Mouse (Mus musculus) adrenal gland, adult (tissue): ENCODE data around the gene Dip2a.
A peak's percentile ranks its signal among the peaks of the same experiment; 100 is the strongest.

Experiments used
- DNase-seq, 2 experiments: peaks; one replicate each; pipeline ENCODE4 v3.0.0; 2022 to 2023; ENCODE audit warnings: low spot score in 1 of 2; ENCODE audit not compliant: inconsistent age in 2 of 2

The Dip2a gene

GRCm38 (mm10) chr10:76316194-76316593, 28.9 kb downstream of the Dip2a start:
- DNase-seq, result no peak

- DNase-seq, result no peak
Measured at GRCm38 (mm10) chr10:76306738-76307137, 38.4 kb downstream of the Dip2a start.

DNA sequence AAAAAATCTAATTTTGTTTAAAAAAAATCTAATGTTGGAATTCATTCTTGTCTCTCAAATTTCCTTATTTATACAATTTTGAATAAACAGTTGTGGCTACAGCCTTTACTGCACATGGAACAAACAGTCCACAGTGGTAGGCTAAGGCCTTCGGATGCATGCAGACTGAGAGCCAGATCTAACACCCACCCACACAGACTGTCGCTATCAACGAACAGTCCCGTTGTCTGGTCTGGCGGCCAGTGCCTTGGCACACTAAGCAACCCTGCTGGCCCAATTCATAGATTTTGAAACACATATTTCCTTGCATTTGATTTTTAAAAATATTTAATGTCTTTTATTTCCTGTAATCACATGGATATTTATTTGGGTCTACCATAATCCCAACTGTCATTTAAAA, 45.0 kb downstream of the Dip2a start:
- no peak for DNase-seq

DNA sequence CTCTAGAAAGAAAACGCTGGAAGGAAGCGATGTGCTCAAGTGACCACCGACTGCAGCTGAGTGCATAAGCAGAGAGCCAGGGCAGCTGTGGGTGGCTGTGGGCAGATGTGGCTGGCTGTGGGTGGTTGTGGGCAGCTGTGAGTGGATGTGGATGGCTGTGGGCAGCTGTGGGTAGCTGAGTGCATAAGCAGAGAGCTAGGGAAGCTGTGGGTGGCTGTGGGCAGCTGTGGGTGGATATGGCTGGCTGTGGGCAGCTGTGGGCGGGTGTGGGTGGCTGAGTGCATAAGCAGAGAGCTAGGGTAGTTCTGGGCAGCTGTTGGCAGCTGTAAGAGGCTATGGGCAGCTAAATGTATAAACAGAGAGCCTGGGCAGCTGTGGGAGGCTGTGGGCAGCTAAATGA, 51.9 kb downstream of the Dip2a start:
- DNase-seq, result no peak

DNA sequence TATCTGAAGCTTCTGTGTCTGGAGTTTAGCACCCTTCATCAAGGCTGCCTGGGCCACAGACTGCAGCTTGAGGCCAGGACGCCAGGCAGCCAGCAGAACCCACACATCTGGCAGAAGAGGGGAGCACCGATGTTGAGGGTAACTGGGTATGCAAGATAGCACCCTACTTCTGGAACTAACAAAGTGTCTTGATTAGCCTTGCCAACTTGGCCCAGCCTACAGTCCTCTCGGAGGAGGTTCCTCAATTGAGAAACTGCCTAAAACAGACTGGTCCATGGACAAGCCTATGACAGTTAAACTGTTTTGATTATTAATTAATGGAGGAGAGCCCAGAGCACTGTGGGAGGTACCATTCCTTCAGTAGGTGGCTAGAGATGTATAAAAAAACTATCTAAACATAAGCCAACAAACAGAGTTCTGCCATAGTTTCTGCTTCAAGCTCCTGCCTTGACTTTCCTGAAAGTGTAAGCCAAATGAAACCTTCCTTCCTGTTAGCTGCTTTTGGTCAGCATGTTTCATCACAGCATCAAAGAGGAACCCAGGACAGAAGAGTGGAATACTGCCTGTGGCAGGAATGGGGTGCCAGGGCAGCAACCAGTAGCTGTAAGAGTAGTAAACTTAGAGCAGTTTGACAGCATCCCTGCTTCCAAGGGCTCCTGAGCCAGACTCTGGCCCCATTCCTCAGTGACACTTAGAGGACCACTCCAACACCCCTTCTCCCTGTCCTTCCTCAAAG, 55.0 kb downstream of the Dip2a start:
- no peak for DNase-seq

- DNase-seq, result no peak
Measured at GRCm38 (mm10) chr10:76289052-76289451, 56.0 kb downstream of the Dip2a start.

- no peak for DNase-seq
Measured at GRCm38 (mm10) chr10:76288268-76288993, 56.7 kb downstream of the Dip2a start.

GRCm38 (mm10) chr10:76278541-76279097, 66.5 kb downstream of the Dip2a start:
- DNase-seq, result no peak

DNA sequence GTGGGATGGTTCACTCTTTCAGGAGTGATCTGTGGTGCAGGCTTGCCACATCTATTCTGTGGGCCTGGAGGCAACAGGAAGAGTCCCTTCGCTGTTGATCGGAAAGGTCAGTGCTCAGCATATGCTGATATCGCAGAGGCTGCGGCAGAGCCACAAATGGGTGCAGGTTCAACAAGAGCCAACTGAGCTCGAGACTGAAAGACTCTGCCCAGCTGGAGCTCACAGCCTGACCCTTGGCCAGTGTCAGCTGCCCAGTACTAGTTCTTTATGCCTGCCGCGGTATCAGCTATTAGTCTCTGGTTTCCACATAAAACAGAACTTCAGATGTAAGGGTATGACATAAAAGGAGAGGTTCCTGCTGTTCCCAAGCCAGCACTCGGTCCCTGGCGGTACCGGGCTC, 69.8 kb downstream of the Dip2a start:
- DNase-seq, result no peak

DNA sequence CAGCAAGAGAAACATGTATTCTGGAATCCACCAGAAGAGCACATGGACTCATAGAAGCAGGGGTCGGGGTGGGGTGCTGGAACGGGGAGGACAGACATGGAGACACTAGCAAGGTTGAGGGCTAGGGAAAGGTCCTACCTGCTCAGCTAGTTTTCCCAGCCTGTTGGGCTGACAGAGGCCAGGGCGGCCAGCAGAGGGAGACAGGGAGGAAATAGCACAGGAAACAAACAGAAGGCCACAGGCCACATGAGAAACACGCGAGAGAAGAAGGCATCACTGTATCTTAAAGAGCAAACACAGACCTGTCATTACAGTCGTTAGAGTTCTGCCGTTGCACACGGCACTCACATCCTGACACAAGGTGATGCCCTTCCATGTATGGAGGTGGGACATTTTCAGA, 73.9 kb downstream of the Dip2a start:
- DNase-seq, result peak in 1 of 2 experiments; percentile 53

- DNase-seq, result no peak
Measured at GRCm38 (mm10) chr10:76262431-76262830, 82.7 kb downstream of the Dip2a start.

DNA sequence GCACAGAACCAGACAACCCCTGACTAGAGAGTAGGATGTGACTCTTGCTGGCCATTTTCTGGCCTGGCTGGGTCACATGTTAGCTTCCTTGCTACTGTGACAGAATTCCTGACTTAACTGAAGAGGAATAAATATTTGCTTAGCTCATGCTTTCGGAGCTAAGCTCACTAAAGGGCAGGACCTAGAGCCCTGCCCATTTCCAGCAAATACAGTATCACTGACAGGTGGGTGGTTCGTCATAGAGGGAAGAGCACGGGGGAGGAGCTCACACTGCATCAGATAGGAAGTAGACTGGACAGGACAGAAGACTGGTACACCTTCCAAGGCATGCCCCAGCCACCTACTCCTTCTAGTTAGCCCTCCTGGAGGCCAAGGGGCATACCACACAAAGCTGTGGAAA, 83.6 kb downstream of the Dip2a start:
- no peak for DNase-seq

DNA sequence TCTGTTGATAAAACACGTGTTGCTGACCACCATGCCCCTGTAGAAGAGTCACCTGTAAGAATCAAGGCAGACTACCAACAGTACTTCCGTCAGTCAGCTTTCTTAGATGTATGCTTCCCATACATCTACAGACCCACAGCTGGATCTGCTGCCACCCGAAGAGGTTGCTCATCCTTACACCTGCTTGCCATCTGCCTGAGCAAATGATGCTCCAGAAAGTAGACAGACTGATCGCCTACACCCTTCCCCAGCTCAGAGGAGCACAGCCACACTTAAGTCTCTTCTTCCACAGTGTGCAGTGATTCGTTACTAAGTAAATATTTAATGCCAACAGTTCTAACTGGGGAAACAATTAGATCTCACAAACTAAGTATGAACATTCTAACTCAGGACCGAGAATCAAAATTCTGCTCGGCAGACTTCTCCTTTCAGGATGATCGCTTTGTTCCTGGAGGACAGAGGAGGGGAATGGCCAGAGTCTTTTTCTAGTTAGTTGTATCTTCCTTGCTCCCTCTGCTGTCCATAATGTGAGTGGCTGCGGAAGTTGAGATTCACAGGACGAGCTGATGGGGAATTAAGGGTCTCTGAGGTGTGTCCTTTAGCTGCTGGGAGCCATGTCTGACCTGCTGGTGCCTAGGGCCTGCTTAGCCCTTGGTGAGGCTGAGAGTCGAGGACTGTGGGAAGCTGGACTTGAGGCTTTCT, 84.6 kb downstream of the Dip2a start:
- DNase-seq, result no peak

GRCm38 (mm10) chr10:76259566-76260232, 85.4 kb downstream of the Dip2a start:
- no peak for DNase-seq

GRCm38 (mm10) chr10:76257719-76258390, 87.2 kb downstream of the Dip2a start:
- DNase-seq, result peak; percentile 51 to 81

DNA sequence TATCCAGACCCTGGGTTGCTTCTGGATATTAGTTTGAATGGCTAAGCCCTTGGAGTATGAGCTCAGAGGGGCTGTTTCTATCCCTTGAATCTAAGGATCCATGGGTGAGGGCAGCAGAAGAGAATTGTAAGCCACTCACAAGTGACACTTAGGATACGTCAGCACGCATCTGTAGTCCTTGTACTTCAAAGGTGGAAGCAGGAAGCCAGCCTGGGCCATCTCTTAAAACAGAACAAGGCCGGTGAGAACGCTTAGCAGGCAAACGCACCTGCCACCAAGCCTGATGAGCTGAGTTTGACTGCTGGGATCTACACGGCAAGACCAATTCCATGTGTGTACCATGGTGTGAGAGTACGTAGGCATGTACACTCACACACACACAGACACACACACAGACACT, 87.9 kb downstream of the Dip2a start:
- DNase-seq, result no peak

- peak; percentile 34 to 59 for DNase-seq
Measured at GRCm38 (mm10) chr10:76255617-76256016, 89.5 kb downstream of the Dip2a start.

DNA sequence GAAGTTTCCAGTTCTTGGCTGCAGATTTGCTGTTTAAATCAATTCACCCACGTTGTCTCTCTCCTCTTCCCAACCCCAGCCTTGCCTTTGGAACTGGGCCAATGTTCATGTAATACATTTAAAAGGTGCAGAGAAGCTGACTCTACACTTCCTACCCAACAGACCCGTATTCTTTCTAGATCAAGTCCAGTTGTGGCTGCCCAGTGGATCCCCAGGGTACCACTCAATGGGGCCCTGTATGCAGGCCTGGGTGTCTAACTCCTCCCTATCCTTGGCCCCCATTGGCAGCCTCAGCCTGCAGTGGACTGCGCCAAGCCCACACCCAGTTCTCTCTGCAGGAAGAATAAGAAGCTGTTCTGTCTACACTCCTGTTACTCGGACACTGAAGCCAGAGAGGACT, 91.6 kb downstream of the Dip2a start, which contains the start of gene S100b:
S100b (plus strand) TSS at position 318 of the 400 bp plus-strand sequence.
- DNase-seq, result no peak

- no peak for DNase-seq
Measured at GRCm38 (mm10) chr10:76253079-76253478, 92.0 kb downstream of the Dip2a start.

DNA sequence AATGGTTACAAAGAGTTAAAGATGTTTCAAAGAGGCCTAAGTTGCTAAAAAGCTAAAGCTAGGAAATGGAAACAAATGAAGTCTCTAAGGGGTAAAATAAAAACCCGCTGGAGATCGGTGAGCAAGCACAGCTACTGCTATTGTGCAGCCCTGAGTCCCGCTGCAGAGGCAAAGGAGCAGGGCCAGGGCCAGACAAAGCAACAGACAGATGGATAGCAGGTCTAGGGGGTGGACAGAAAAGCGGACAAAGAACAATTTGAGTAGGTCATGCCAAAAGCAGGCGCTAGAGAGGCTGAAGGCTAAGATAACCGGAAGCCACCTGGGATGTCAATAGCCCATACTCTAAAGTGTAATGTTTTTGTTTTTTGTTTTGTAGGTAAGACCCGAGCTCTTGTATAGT, 94.2 kb downstream of the Dip2a start:
- DNase-seq, result no peak

- DNase-seq, result no peak
Measured at GRCm38 (mm10) chr10:76248647-76248968, 96.5 kb downstream of the Dip2a start.
